Mouse (Mus musculus) MEL (cell line): ENCODE measurements around the gene Eipr1.

Experiments used
- CTCF ChIP-seq, 3 experiments: IDR thresholded peaks in 2 of 3; conservative IDR thresholded peaks in 1 of 3; 2 replicates each; pipeline ENCODE4 v1.5.1; 2011 to 2012; ENCODE audit warnings: low read length in 3 of 3, low read depth in 2 of 3, mild to moderate bottlenecking in 2 of 3, improper control_type of control experiment in 1 of 3, inconsistent platforms in 1 of 3, mixed read lengths in 1 of 3, moderate library complexity in 1 of 3; ENCODE audit not compliant: control insufficient read depth in 1 of 3, insufficient read depth in 1 of 3, poor library complexity in 1 of 3, severe bottlenecking in 1 of 3
- MAX ChIP-seq: IDR thresholded peaks from 2 replicates; pipeline ENCODE4 v1.6.1; 2011; ENCODE audit warnings: low read length, improper control_type of control experiment
- MYC ChIP-seq: IDR thresholded peaks from 2 replicates; pipeline ENCODE4 v1.6.1; 2011; ENCODE audit warnings: low read depth, mild to moderate bottlenecking, low read length, improper control_type of control experiment, moderate library complexity
- POLR2A ChIP-seq, 2 experiments: IDR thresholded peaks; 2 replicates each; pipeline ENCODE4 v1.6.1; 2011 to 2012; ENCODE audit warnings: low read length in 2 of 2, mild to moderate bottlenecking in 2 of 2, control low read depth in 1 of 2, improper control_type of control experiment in 1 of 2, low read depth in 1 of 2, moderate library complexity in 1 of 2; ENCODE audit not compliant: control insufficient read depth in 1 of 2, insufficient read depth in 1 of 2, poor library complexity in 1 of 2
- POLR2AphosphoS2 ChIP-seq: IDR thresholded peaks from 2 replicates; pipeline ENCODE4 v1.6.1; 2011; ENCODE audit warnings: low read length, improper control_type of control experiment

DNA sequence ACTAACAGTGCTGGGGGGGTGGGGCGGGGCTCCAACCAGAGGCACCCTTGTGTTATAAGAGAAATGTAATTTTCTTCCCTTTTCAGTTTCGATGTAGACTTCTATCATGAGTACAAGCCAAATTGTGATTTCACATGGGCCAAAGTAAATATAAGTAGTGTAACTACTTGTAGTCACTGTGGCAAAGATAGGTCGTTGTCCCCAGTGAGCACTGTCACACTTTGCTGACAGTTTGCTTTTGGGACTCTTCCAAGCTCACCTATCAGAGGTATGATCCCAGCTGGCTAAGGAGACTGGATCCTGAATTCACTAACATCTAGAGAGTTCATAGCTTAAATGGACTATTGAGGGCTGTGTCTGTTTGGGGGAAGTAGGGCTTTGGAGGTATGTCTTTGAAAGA, 49.3 kb downstream of the Eipr1 start:
- TF ChIP-seq POLR2A (IDR thresholded peaks at IDR 0.05; ENCODE audit: control insufficient read depth in 1 of 2, insufficient read depth in 1 of 2, low read depth in 1 of 2, low read length in 2 of 2, poor library complexity in 1 of 2): no peak
- TF ChIP-seq CTCF (IDR thresholded peaks at IDR 0.05 in 2 of 3, conservative IDR thresholded peaks at IDR 0.05 in 1 of 3; ENCODE audit: control insufficient read depth in 1 of 3, insufficient read depth in 1 of 3, low read depth in 2 of 3, low read length in 3 of 3, poor library complexity in 1 of 3, severe bottlenecking in 1 of 3): no peak
- TF ChIP-seq MAX: no peak
- TF ChIP-seq MYC: no peak
- TF ChIP-seq POLR2AphosphoS2: no peak
